Mouse (Mus musculus) retina, adult 2 months (tissue): Measurements from ENCODE around the gene Fkbpl.

ENCODE experiments used
- DNase-seq: peaks from one replicate; pipeline ENCODE4 v3.0.0-alpha.2; 2012; ENCODE audit warnings: low read depth, low spot score

The Fkbpl gene

DNA sequence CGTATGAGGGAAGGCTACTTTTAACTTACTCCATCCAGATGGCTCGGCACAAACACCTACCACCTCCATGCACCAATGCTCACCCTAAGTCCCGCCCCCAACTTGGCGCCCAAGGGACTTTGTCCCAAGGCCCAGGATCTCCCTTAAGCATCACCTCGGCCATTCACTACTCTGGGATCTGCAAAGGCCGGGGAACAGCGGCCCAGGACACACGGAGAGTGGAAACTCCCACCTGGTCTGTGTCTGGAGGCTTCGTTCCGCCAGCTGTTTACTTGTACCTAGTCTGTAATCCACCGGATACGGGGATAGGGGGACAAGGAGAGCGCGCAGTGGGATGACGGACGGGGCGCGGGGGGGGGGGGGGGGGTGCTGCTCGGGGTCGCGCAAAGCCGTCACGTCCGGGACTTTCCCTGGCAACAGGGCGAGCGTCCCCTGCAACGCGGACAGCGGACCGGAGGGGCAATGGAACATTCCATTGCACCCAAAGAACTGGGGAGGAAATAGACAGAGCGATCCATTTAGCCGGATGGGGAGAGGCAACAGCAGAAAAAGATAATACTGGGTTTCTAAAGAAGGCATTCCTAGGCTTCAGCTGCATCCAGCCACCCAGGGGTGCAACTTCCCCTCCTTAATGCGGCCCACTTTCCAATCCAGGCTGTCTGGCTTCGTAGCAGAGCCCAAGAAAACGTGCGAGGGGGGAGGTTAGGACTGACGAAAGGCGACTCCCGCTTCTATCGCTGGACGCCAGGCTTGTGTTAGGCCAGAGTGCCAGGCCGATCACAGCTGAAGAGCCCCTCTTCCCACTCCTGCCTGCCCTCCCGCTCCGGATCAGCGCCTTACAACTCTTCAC lies 17.2 kb upstream of the Fkbpl start:
- peak; percentile 78 for DNase-seq

DNA sequence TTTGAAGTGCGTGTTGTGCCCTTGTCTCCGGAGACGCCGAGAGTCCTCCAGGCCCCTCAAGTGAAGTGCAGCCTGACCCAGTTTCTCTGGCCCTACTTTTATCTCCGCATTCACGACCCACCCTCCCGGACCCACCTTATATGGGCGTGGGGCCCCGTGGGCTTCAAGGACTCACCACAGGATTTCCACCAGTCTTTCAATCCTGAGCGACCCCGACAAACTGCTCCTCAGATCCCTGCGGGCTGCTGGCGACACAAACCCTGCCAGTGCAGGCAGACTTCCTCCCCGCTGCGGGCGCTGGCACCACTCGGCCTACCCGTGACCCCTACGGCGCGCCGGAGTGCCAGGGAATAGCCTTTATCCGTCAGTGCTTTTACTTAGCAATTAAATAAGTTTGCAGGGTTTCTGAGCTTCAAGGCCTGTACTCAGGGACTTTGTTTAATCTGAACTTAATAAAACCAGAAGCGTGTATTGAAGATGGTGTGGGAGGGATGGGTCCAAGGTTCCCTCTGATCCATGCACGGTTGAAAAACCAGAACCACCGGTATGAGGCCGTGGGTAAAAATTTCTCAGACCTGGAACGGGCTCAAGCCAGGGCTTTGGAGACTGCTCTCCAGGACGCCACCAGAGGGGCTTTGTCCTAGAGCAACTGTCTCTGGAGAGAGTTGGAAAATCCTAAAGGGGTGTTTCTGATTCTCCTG lies 16.5 kb upstream of the Fkbpl start, which contains the start of gene Ppt2:
Gene Ppt2 (minus strand): TSS at position 568 of the 701 bp plus-strand sequence.
- DNase-seq = no peak

DNA sequence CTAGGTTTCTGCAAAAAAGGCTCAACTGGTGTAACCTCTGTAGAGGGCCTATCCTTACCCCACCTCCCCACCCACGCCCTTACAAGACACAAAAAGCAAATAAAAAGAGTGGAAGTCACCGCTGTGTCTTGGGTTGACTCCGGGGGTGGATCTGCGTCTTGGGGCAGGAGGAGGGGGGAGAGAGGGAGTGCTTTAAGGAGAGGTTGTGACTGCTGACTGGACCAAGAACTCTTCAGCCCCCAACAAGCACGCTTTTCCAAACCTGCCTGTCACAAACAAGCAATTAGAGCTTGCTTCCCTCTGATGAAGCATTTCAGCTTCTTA lies 16.0 kb upstream of the Fkbpl start:
- DNase-seq = no peak

DNA sequence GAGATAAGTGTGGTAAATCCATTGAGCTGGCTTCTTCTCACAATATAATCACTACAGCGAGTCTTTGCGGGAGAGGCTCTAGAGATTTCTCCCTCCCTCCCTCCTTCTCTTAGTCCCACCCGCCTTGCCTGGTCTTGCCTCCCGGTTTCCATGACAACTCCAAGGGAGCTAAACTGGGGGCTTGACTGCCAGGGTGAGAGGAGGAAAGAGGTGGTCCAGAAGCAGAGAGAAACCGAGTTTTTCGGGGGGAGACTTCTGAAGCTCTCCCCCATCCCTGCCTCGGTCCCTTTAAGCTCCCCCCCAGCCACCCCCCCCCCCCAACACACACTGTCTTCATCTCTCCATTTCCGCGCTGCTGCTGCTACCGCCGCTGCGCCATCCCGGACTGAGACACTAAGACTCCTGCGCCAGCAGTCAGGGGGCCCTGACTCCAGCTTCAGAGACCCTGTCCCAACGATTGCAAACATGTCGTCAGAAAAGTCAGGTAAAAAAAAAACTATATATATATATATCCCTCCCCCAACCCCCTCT lies 15.3 kb upstream of the Fkbpl start, which contains the start of gene Prrt1:
Gene Prrt1 (plus strand): TSS at position 313 of the 531 bp plus-strand sequence.
- DNase-seq = no peak

DNA sequence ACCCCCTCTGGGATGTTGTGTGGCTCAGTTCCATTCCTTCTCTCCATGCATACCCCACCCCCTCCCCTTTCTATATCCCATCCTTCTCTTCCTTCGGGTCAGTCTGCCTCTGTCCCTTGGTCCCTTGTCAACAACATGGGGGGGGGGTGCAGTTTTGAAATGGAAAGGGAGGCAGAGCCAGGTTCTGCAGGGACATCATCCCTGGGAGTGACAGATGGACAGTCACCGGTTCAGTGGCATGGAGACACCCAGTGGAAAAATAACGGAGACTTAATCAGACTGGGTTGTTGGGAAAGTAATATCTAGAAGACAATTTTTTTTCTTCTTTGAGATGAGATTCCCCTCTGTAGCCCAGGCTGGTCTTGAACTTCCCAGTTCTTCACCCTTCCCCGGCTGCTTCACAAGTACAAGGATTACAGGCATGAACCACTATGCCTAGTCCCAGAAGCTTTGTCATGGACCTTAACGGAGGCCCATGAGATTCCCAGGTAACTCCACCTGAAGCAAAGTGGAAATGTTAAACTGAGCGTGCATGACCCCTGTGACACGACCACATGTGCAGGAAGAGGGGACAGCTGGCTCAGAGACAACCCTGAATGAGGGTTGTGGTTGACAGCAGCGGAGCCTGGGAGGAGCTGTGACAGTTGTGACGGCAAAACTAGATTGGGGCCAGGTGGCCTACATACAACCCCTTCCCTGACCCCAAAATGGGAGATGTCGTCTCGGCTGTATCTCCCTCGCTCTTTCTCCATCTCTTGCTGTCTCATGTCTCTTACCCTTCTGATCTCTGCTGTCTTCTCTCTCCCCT lies 14.6 kb upstream of the Fkbpl start:
- no peak for DNase-seq

DNA sequence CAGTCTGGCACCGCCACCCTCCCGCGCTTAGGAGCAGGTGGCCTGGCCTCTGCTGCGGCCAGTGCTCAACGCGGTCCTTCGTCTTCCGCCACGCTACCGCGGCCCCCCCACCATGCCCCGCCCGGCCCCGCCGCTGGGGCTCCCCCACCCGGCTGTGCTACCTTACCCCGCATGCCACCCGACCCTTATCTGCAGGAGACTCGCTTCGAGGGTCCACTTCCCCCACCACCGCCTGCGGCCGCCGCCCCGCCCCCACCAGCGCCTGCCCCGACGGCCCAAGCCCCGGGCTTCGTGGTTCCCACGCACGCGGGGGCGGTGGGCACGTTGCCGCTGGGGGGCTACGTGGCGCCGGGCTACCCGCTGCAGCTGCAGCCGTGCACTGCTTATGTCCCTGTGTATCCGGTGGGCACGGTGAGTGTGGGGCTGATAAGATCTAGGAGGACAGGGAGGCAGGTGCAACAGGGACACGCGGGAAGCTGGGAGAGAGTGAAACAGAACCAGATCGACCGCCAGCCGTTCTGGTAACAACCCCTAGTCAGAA lies 13.7 kb upstream of the Fkbpl start:
- no peak for DNase-seq

DNA sequence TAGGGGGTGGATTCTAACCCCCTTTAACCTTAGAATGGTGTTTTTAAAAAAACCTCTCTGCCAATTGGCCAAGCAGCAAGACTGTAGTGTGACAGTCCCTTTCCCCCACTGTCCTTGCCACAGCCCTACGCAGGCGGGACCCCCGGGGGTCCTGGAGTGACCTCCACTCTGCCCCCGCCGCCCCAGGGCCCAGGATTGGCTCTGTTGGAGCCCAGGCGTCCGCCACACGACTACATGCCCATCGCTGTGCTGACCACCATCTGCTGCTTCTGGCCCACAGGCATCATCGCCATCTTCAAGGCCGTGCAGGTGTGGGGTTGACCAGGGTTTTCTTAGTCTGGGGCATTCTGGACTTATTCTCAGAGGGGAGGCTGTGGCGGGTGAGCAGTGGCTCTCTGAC lies 12.9 kb upstream of the Fkbpl start:
- no peak for DNase-seq

DNA sequence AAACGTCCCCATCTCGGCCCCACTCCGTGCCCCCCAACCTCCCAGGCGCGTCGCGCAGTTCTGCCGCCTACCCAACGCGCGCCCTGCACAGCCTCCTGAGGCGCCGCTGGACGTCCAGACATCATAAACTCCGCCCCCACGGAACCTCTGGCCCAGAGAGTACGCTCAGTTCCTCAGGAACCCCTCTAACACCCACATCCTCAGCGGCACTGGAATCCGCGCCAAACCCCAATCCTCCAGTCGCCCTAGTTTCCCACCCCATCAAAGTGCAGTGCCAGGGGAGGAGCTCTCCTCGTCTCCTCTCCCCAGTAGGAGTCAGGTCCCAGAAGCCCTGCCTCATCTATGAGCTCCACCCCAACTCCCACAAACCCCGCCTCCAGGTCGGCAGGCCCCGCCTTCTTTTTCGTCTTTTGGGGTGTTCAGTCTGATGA lies 12.3 kb upstream of the Fkbpl start:
- no peak for DNase-seq

DNA sequence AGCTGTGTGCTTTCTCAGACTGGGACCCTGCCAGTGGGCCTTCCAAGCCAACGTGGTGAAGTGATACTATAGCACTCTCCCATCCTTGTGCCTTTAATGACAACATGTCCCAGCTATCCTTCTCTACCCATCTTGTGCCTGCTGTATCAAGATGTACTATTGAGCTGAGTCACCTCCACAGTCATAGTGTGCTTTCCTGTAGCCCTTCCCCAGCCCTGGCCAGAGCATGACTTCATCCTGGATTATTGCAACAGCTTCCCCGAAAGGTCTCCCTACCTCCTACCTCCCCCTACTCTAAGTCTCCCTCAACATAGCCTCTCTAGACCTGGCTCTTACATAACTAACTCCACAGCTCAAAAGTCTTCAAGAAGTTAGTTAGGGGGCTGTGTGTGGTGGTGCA lies 8.9 kb upstream of the Fkbpl start:
- no peak for DNase-seq

DNA sequence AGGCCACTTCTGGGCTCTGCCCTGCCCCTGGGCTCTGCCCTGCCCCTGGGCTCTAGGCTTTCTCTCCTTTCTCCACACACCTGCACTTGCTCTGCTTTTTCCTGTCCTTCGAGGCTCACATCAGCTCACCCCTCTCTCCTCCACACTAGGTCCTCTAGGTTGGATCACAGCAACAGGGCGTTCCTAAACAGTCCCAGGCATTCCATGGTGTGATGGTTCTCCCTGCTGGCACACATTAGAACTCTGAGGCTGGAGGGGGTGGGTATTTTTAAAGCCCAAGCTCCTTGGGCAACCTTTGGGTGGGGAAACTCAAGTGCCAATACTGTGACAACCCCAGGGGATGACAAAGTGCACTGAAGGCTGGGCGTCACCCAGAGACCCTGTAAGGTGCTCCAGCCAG lies 7.1 kb upstream of the Fkbpl start:
- no peak for DNase-seq

DNA sequence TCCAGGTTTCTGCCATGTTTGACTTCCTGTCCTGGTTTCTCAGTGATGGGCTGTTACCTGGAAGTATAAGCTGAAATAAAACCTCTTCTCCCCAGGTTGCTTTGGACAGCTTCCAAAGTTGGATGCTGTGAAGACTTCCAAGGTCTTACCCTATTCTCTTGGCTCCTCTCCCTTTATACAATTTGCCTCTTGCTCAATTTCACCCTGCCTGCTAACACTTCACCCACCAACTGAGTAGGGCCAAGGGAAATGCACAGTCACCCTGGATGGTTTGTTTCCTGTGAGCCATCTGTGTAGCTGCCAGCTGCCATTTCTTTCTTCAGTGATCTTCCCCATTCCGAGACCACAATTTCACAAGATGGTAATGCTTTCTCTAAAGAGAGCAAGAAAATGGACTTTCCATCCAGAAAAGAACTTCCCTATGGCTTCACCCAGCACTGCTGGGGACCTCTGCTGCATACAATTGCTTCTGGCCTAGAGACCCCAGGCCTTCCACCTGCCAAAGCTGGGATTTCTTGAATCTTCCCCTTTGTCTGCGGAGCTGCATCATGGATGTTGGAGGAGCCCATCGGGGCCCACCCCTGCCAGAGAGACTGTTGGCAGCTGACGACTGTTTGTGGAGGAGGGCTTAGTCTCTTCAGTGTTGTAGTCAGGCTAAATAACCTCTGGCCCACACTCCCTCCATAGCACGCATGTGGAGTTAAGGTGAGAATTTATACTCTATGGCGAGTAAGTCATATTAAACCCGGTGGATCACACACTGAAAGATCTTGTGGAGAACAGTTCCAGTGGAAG lies 4.9 kb upstream of the Fkbpl start:
- DNase-seq = no peak

DNA sequence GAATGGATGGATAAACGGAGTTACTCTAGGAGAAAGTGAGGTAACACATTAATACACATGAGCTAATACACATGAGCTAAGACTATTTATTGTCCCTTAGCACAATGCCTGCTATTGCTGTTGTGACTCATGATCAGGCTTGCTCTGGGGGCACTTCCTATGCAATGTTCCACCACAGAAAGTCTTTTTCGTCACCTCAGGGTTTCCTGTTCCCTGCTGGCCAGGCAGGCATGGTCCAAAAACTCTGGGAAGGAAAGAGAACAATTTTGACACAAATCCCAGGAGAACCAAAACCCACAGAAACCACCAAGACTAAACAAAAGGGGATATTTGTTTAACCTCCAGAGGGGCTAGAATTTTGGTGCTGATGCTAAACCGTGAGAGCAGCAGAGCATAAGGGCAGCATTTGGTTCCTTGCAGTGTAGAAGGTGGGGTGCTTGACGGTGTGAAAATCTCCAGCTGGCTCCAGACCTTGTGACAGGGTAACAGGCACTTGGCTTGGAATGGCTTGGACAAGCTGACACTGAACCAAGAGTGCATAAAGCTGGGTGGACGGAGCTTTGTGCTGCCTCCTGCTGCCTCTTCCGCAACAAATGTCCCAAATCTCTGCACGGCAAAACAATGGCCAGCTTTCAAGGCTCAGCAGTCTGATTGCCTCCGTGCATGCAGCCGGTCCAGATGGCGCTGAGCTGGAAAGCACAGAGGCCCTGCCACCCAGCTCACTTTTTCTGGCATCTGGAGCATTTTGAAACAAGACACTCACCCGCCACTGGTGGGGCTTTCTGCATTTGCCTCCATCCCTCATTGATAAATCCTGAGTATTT lies 3.6 kb upstream of the Fkbpl start:
- DNase-seq = no peak

DNA sequence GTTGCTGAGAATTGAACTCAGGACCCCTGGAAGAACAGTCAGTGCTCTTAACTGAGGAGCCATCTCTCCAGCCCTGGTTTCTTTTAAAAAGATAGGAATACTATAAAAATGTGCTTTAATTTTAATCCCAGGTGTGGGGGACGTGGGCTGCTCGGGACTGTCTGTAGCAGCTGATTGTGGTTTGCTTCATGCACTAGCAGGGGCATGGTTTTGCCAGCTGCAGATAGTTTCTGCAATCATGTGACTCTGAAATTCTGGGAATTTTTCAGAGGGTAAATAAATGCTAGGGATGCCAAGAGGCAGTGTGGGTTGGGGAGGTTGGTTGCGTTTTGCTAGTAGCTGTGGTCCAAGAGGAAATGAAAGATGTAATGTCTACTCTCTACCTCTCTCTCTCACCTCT lies 2.6 kb upstream of the Fkbpl start:
- no peak for DNase-seq

DNA sequence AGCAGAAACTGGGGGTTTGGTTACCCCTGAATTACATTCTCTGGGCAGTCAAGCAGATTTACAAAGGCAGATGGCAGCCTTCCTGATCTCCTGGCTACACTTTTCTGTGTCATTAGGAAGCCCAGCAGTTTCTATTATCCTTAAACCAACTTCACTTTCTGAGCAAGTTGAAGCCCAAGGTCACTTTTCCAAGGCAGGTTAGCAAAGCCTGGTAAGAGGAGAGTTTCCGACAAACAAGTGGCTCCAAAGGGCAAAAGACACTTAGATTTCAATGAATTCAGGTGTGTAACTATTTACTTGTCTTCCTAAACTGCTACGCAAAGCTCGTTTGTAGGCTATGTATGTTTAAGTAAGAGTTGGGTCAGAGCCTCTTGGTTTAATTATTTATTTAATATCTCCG lies 1.2 kb upstream of the Fkbpl start:
- DNase-seq = no peak

DNA sequence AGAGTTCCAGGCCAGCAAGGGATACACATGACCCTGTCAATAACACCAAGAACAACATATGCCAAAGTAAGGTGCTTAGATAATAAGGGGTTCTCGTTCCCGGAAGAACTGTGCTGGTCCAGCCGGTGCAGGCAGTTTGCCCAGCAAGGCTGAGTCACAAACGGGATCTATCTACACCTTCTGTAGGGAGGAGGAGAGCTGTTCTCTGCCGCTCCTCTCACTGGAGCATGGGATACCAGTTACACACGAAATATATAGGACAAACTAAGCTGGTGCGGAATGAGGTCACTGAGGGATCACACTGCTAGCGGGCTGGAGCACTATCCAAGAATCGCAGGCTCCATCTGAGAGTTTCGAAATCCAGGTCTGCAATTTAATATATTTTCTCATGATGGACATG lies 620 bp upstream of the Fkbpl start:
- DNase-seq = no peak

DNA sequence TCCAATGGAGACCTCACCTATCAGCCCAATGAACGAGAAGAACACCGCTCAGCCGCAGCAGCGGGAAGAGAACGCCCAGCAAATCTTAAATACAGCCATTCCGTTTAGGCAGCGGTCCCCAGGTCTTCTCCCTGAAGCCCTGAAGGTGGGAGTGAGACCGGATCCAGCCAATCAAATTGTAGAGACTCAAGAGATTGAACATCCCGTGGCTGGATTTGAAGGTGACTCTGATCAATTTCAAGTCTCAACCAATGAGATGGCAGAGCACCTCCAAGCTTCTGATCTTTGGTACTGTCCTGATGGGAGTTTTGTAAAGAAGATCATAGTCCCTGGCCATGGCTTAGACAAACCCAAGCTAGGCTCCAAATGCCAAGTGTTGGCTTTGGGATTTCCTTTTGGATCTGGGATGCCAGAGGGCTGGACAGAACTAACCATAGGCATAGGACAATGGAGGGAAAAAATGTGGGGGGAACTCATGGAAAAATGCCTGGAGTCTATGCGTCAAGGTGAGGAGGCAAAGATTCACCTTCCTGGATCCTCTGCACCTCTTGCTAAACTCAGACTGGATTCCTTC lies 779 bp downstream of the Fkbpl start:
- no peak for DNase-seq

DNA sequence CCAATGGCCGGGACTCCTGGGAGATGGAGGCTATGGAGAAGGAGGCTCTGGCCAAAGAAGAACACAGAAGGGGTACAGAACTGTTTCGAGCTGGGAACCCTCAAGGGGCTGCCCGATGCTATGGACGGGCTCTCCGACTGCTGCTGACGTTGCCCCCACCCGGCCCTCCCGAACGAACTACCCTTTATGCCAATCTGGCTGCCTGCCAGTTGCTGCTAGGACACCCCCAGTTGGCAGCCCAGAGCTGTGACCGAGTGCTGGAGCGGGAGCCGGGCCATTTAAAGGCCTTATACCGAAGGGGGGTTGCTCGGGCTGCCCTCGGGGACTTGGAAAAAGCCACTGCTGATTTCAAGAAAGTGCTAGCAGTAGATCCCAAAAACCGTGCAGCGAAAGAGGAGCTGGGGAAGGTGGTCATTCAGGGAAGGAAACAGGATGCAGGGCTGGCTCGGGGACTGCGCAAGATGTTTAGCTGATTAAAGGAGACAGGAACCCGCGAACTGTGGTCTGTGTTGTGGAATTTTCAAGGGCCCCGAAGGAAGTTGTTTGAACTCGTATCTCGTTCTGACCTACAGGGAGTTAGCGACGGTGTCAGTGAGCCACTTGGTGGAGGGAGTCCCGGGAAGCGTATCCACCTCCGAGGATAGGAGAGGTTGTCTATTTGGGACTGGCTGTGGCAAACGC lies 1.4 kb downstream of the Fkbpl start:
- no peak for DNase-seq

DNA sequence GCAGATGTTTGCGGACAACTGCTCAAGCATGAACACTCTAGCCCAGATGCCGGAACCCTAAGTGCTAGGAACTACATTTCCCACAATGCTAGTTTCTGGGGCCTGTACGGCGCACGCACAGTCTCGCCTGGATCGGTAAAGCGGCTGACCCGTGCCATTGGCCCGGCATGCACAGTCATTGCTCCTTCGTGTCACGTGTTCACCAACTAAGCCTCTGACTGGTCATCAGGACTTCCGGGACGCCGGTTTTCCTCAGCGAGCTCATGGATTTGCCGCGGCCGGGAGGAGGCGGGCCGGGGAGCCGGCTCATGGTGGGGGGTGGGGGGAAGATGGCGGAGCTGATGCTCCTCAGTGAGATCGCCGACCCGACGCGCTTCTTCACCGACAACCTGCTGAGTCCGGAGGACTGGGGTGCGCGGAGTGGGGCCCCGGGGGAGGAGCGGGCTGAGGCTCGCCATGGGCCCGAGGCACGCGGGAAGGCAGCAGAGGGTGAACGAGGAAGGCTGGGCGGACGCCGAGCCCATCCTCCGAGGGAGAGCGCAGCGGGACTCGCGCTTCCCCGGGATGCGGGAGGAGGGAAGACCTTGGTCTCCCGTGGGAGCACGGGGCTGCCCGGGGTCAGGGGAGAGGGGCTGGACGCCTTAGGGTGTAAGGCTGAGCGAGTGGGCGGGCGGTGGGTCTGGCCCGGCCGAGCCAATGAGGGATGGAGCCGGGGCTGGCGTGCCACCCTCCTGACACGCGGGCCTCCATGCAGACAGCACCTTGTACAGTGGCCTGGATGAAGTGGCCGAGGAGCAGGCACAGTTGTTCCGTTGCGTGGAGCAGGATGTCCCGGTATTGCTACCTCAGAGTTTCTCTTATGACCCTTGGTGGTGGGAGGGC lies 2.6 kb downstream of the Fkbpl start, which contains the start of gene Atf6b:
Gene Atf6b (plus strand): TSS at position 241 of the 882 bp plus-strand sequence.
- peak; percentile 95 for DNase-seq
